Mouse (Mus musculus) liver, embryonic 16.5 days (tissue): Measurements from ENCODE around the gene Khdc3. TPM values are rescaled to one million over a fixed set of nuclear protein-coding genes. Genes with fewer than 3 reads are reported as not detected.
A peak's percentile ranks its signal among the peaks of the same experiment; 100 is the strongest.

ENCODE experiments used
- ATAC-seq: fragments of 200-750 bp; cut with Nextera tagmentation; 2 replicates; pipeline ENCODE4 v1.8.0; 2017; ENCODE audit warnings: low read depth, mild to moderate bottlenecking, moderate number of reproducible peaks, moderate library complexity
- H3K27ac ChIP-seq: fragments of 300-500 bp; sonication (generic); 2 replicates; pipeline ENCODE4 v1.5.1; 2014; ENCODE audit warnings: mild to moderate bottlenecking, low read length
- H3K27me3 ChIP-seq: fragments of 300-500 bp; sonication (generic); 2 replicates; pipeline ENCODE4 v1.6.1; 2014; ENCODE audit warnings: low read depth, low read length, mixed read lengths; ENCODE audit not compliant: control insufficient read depth, insufficient read depth
- H3K36me3 ChIP-seq: fragments of 300-500 bp; sonication (generic); 2 replicates; pipeline ENCODE4 v1.6.1; 2014; ENCODE audit warnings: mild to moderate bottlenecking; ENCODE audit not compliant: control insufficient read depth, insufficient read depth
- H3K4me1 ChIP-seq: fragments of 300-500 bp; sonication (generic); 2 replicates; pipeline ENCODE4 v1.6.1; 2014; ENCODE audit warnings: low read depth, low read length, mixed read lengths; ENCODE audit not compliant: control insufficient read depth
- H3K4me2 ChIP-seq: fragments of 300-500 bp; sonication (generic); 2 replicates; pipeline ENCODE4 v1.6.1; 2014; ENCODE audit warnings: low read depth, low read length, mixed read lengths
- H3K4me3 ChIP-seq: fragments of 300-500 bp; sonication (generic); 2 replicates; pipeline ENCODE4 v1.5.1; 2014; ENCODE audit warnings: low read depth, mild to moderate bottlenecking, low read length
- H3K9ac ChIP-seq: fragments of 300-500 bp; sonication (generic); 2 replicates; pipeline ENCODE4 v1.6.1; 2014; ENCODE audit warnings: low read depth, low read length
- H3K9me3 ChIP-seq: fragments of 300-500 bp; sonication (generic); replicated peaks from 2 replicates; pipeline ENCODE4 v1.6.1; 2016; ENCODE audit warnings: low read length; ENCODE audit not compliant: control insufficient read depth
- WGBS: fragments of 180-500 bp; shearing (Covaris S2); extraction: QIAGEN DNeasy Blood & Tissue Kit; methylation state at CpG from one replicate; pipeline ENCODE4 v1.1.7; 2014; ENCODE audit not compliant: insufficient replicate concordance; 5-methylcytosine and 5-hydroxymethylcytosine counted together
- polyA plus RNA-seq: library from polyadenylated mRNA; unstranded; fragments of >200 nt; fragmentation: Nextera tagmentation; extraction: Ambion mirVana; gene quantifications from 2 replicates; pipeline ENCODE4 v1.2.1, GENCODE M21; 2015

The Khdc3 gene
- 0.05 and 0.08 TPM in 2 replicates for polyA plus RNA-seq

GRCm38 (mm10) chr9:73101536-73101935 is at the start of gene Khdc3:
Gene Khdc3, plus strand, starts transcription at chr9:73101836.
- no peaks in the 10 kb centered on the region for H3K36me3 ChIP-seq
- no peak within 1 kb of the TSS for H3K4me2 ChIP-seq
- H3K27me3 ChIP-seq: peaks cover 29% of the 10 kb centered on the region
- no peak within 1 kb of the TSS for H3K9ac ChIP-seq
- H3K4me3 ChIP-seq: no peak within 1 kb of the TSS
- WGBS: 68% methylated on average over 5 of the region's 5 CpGs
- no peaks in the 10 kb centered on the region for H3K4me1 ChIP-seq
- no peaks in the 10 kb centered on the region for H3K9me3 ChIP-seq
- no peak within 1 kb of the TSS for H3K27ac ChIP-seq
- no peak for ATAC-seq

GRCm38 (mm10) chr9:73055441-73055911 is 46.2 kb upstream of the Khdc3 start:
- no peak overlapping the region for H3K4me2 ChIP-seq
- ATAC-seq: no peak
- no peaks in the 10 kb centered on the region for H3K9me3 ChIP-seq
- H3K27me3 ChIP-seq: no peaks in the 10 kb centered on the region
- 56% methylated on average over 10 of the region's 10 CpGs for WGBS
- H3K9ac ChIP-seq: no peak overlapping the region
- no peaks in the 10 kb centered on the region for H3K4me1 ChIP-seq
- no peak overlapping the region for H3K4me3 ChIP-seq
- no peak overlapping the region for H3K27ac ChIP-seq
- no peaks in the 10 kb centered on the region for H3K36me3 ChIP-seq

- H3K9me3 ChIP-seq: no peaks in the 10 kb centered on the region
- no peak for ATAC-seq
- 76% methylated on average over 4 of the region's 4 CpGs for WGBS
These were observed 42.4 kb upstream of the Khdc3 start for GRCm38 (mm10) chr9:73059224-73059623.

GRCm38 (mm10) chr9:73063621-73064290 is 37.9 kb upstream of the Khdc3 start:
- Histone ChIP-seq H3K9me3 (no peaks in the 10 kb centered on the region), H3K27ac (no peak overlapping the region), H3K4me2 (no peak overlapping the region), H3K4me1 (peaks cover 7% of the 10 kb centered on the region), H3K27me3 (no peaks in the 10 kb centered on the region), H3K9ac (no peak overlapping the region), H3K4me3 (no peak overlapping the region), H3K36me3 (no peaks in the 10 kb centered on the region)
- WGBS: 61% methylated on average over 15 of the region's 15 CpGs
- ATAC-seq: no peak

More at GRCm38 (mm10) chr9:73059224-73059623, 42.4 kb upstream of the Khdc3 start:
- H3K4me1 ChIP-seq: no peaks in the 10 kb centered on the region
- H3K4me3 ChIP-seq: no peak overlapping the region
- no peaks in the 10 kb centered on the region for H3K36me3 ChIP-seq
- no peak overlapping the region for H3K27ac ChIP-seq
- H3K9ac ChIP-seq: no peak overlapping the region
- H3K4me2 ChIP-seq: no peak overlapping the region
- no peaks in the 10 kb centered on the region for H3K27me3 ChIP-seq

GRCm38 (mm10) chr9:73067086-73067485 is 34.5 kb upstream of the Khdc3 start:
- peak overlapping the region; percentile 31 for H3K4me2 ChIP-seq
- no peak overlapping the region for H3K27ac ChIP-seq
- H3K27me3 ChIP-seq: no peaks in the 10 kb centered on the region
- no peaks in the 10 kb centered on the region for H3K9me3 ChIP-seq
- H3K36me3 ChIP-seq: no peaks in the 10 kb centered on the region
- WGBS: 19% methylated on average over 10 of the region's 10 CpGs
- ATAC-seq: peak; percentile 64; the same call in 1 of the 2 replicates
- no peak overlapping the region; the same call in 1 of the 2 replicates for H3K4me3 ChIP-seq
- H3K9ac ChIP-seq: no peak overlapping the region
- peaks cover 10% of the 10 kb centered on the region for H3K4me1 ChIP-seq

- Histone ChIP-seq H3K9ac (no peak overlapping the region), H3K27ac (peak overlapping the region; percentile 37), H3K36me3 (no peaks in the 10 kb centered on the region), H3K4me2 (no peak overlapping the region), H3K9me3 (no peaks in the 10 kb centered on the region), H3K4me1 (peaks cover 10% of the 10 kb centered on the region), H3K4me3 (no peak overlapping the region), H3K27me3 (no peaks in the 10 kb centered on the region)
- 17% methylated on average over 6 of the region's 6 CpGs for WGBS
- peak; percentile 47; the same call in 1 of the 2 replicates for ATAC-seq
These were observed 33.4 kb upstream of the Khdc3 start for GRCm38 (mm10) chr9:73068230-73068679.

GRCm38 (mm10) chr9:73068688-73069087 is 32.9 kb upstream of the Khdc3 start:
- WGBS: 26% methylated on average over 6 of the region's 6 CpGs
- no peaks in the 10 kb centered on the region for H3K9me3 ChIP-seq
- H3K4me1 ChIP-seq: peaks cover 10% of the 10 kb centered on the region
- ATAC-seq: peak; percentile 47; the same call in 1 of the 2 replicates
- H3K27ac ChIP-seq: no peak overlapping the region
- H3K36me3 ChIP-seq: no peaks in the 10 kb centered on the region
- no peak overlapping the region for H3K4me3 ChIP-seq
- H3K9ac ChIP-seq: no peak overlapping the region
- no peaks in the 10 kb centered on the region for H3K27me3 ChIP-seq
- H3K4me2 ChIP-seq: no peak overlapping the region

- Histone ChIP-seq H3K27ac (no peak overlapping the region), H3K4me1 (peaks cover 10% of the 10 kb centered on the region), H3K36me3 (no peaks in the 10 kb centered on the region), H3K9ac (no peak overlapping the region), H3K4me2 (no peak overlapping the region), H3K9me3 (no peaks in the 10 kb centered on the region), H3K27me3 (no peaks in the 10 kb centered on the region), H3K4me3 (no peak overlapping the region)
- 26% methylated on average over 10 of the region's 10 CpGs for WGBS
- no peak for ATAC-seq
These were observed 30.5 kb upstream of the Khdc3 start for GRCm38 (mm10) chr9:73070971-73071659.

GRCm38 (mm10) chr9:73072426-73072825 is 29.2 kb upstream of the Khdc3 start:
- ATAC-seq: no peak
- Histone ChIP-seq H3K9me3 (no peaks in the 10 kb centered on the region), H3K9ac (no peak overlapping the region), H3K36me3 (no peaks in the 10 kb centered on the region), H3K27ac (no peak overlapping the region), H3K4me2 (no peak overlapping the region), H3K4me1 (peaks cover 10% of the 10 kb centered on the region), H3K4me3 (no peak overlapping the region), H3K27me3 (no peaks in the 10 kb centered on the region)
- WGBS: 40% methylated on average over 8 of the region's 8 CpGs
